Mouse (Mus musculus) liver, embryonic 14.5 days (tissue): ENCODE results near the gene Hmga1b. TPM values are rescaled to one million over a fixed set of nuclear protein-coding genes. Genes with fewer than 3 reads are reported as not detected.

Source experiments
- ATAC-seq: fragments of 200-750 bp; cut with Nextera tagmentation; 2 replicates; pipeline ENCODE4 v1.8.0; 2017; ENCODE audit warnings: moderate number of reproducible peaks, mild to moderate bottlenecking, moderate library complexity; ENCODE audit not compliant: insufficient read depth
- DNase-seq, 3 experiments: peaks; one replicate each; pipeline ENCODE4 v3.0.0-alpha.2; 2012 to 2013; ENCODE audit warnings: low read depth in 3 of 3, low spot score in 3 of 3
- H3K27ac ChIP-seq: fragments of 300-500 bp; sonication (generic); 2 replicates; pipeline ENCODE4 v1.5.1; 2014; ENCODE audit warnings: moderate library complexity, mild to moderate bottlenecking, control low read depth, inconsistent platforms
- H3K27me3 ChIP-seq: fragments of 300-500 bp; sonication (generic); 2 replicates; pipeline ENCODE4 v1.6.1; 2014; ENCODE audit warnings: mild to moderate bottlenecking, low read length, moderate library complexity; ENCODE audit not compliant: control insufficient read depth, insufficient read depth
- H3K36me3 ChIP-seq: fragments of 300-500 bp; sonication (generic); replicated peaks from 2 replicates; pipeline ENCODE4 v1.6.1; 2014; ENCODE audit warnings: low read depth; ENCODE audit not compliant: control insufficient read depth, insufficient read depth
- H3K4me1 ChIP-seq, 2 experiments: fragments of 200-500 bp in 1 of 2; fragments of 300-500 bp in 1 of 2; sonication (generic) in 1 of 2; replicated peaks; 2 replicates each; pipeline ENCODE4 v1.6.1; 2012 to 2014; ENCODE audit warnings: antibody characterized with exemption in 1 of 2, inconsistent platforms in 1 of 2, low read length in 1 of 2; ENCODE audit not compliant: control insufficient read depth in 2 of 2, insufficient read depth in 2 of 2
- H3K4me2 ChIP-seq: fragments of 300-500 bp; sonication (generic); 2 replicates; pipeline ENCODE4 v1.6.1; 2014; ENCODE audit warnings: low read depth, mild to moderate bottlenecking, control low read depth, moderate library complexity
- H3K4me3 ChIP-seq, 2 experiments: fragments of 200-500 bp in 1 of 2; fragments of 300-500 bp in 1 of 2; sonication (generic) in 1 of 2; 2 replicates each; pipeline ENCODE4 v1.5.1; 2012 to 2014; ENCODE audit warnings: low read depth in 2 of 2, low read length in 2 of 2, mild to moderate bottlenecking in 2 of 2, control low read depth in 1 of 2, inconsistent platforms in 1 of 2, moderate library complexity in 1 of 2; ENCODE audit not compliant: insufficient read depth in 1 of 2
- H3K9ac ChIP-seq: fragments of 300-500 bp; sonication (generic); replicated peaks from 2 replicates; pipeline ENCODE4 v1.6.1; 2014; ENCODE audit warnings: mild to moderate bottlenecking, control low read depth, moderate library complexity
- H3K9me3 ChIP-seq: fragments of 300-500 bp; sonication (generic); 2 replicates; pipeline ENCODE4 v1.6.1; 2016; ENCODE audit warnings: low read length, mixed read lengths; ENCODE audit not compliant: control insufficient read depth
- CTCF ChIP-seq: IDR thresholded peaks from 2 replicates; pipeline ENCODE4 v1.5.1; 2016; ENCODE audit warnings: antibody characterized with exemption, low read depth, control low read depth
- EP300 ChIP-seq: IDR thresholded peaks from 2 replicates; pipeline ENCODE4 v1.6.1; 2016; ENCODE audit warnings: antibody characterized with exemption, low read depth
- WGBS: fragments of 180-500 bp; shearing (Covaris S2); extraction: QIAGEN DNeasy Blood & Tissue Kit; methylation state at CpG from one replicate; pipeline ENCODE4 v1.1.7; 2014; ENCODE audit not compliant: insufficient replicate concordance; 5-methylcytosine and 5-hydroxymethylcytosine counted together
- polyA plus RNA-seq, 2 experiments: library from polyadenylated mRNA; depleted of rRNA in 1 of 2; stranded (reverse) in 1 of 2; unstranded in 1 of 2; fragments of >200 nt; fragmentation: Nextera tagmentation in 1 of 2; extraction: Ambion mirVana in 1 of 2; gene quantifications; 2 replicates each; pipeline versions ENCODE4 v1.2.1 to v1.2.3; 2012 to 2014

Gene Hmga1b
- polyA plus RNA-seq, 2 experiments, result 2.0 to 4.3 TPM

DNA sequence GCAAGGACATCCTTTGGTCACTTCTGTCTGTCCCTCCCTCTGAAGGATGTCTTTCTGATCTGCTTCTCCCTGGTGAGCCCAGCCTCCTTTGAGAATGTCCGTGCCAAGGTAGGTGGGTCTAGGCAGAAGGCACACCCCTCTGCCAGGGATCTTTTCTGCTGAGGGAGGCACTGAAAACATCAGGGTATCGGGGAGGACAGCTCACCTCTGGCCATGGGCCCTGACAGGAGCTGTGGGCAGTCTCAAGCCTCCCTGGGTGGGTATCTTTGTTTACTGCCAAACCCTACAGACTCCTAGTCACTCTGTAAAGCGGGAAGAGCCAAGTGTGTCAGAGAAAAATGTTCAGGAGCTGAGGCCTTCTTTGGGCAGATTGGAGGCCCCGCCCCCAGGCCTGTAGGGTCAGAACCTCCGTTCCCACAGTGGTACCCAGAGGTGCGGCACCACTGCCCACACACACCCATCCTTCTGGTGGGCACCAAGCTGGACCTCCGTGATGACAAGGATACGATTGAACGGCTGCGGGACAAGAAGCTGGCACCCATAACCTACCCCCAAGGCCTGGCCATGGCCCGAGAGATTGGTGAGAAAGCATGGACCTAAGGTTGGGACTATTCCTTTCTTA lies 39.7 kb upstream of the Hmga1b start:
- Histone ChIP-seq H3K9ac (no peak overlapping the region), H3K4me1 (peaks cover 0 to 4% of the 10 kb centered on the region in 2 experiments; a peak in 1 of 4 replicates), H3K27me3 (peaks cover 24% of the 10 kb centered on the region), H3K27ac (no peak overlapping the region), H3K4me3 (no peak overlapping the region), H3K4me2 (no peak overlapping the region), H3K9me3 (no peaks in the 10 kb centered on the region), H3K36me3 (no peaks in the 10 kb centered on the region; the same call in 1 of the 2 replicates)
- ATAC-seq (no peak), DNase-seq (no peak)
- TF ChIP-seq EP300, result no peak
- TF ChIP-seq CTCF, result no peak
- 73% methylated on average over 11 of the region's 11 CpGs for WGBS

DNA sequence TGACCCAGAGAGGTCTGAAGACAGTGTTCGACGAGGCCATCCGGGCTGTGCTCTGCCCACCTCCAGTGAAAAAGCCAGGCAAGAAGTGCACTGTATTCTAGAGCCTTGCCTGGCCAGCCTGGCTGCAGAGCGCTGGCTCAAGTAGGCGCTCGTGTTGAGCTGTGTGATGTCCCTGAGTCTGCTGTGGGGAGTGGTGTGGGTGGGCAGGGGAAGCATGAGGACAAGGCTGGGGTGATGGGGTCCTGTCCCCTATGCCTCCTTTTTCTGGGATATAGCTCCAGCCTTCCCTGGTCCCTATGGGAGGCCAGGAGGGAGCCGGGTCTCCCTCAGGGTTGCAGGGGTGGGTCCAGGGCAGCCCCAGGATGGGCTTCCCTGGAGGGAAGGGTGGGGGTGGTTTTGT lies 39.1 kb upstream of the Hmga1b start:
- Histone ChIP-seq H3K27ac (no peak overlapping the region), H3K4me1 (peaks cover 0 to 4% of the 10 kb centered on the region in 2 experiments; a peak in 1 of 4 replicates), H3K9ac (no peak overlapping the region), H3K4me3 (no peak overlapping the region), H3K9me3 (no peaks in the 10 kb centered on the region), H3K36me3 (no peaks in the 10 kb centered on the region; the same call in 1 of the 2 replicates), H3K4me2 (no peak overlapping the region), H3K27me3 (peaks cover 24% of the 10 kb centered on the region)
- DNase-seq (no peak), ATAC-seq (no peak)
- TF ChIP-seq CTCF (no peak), EP300 (no peak)
- WGBS, result 75% methylated on average over 7 of the region's 7 CpGs

DNA sequence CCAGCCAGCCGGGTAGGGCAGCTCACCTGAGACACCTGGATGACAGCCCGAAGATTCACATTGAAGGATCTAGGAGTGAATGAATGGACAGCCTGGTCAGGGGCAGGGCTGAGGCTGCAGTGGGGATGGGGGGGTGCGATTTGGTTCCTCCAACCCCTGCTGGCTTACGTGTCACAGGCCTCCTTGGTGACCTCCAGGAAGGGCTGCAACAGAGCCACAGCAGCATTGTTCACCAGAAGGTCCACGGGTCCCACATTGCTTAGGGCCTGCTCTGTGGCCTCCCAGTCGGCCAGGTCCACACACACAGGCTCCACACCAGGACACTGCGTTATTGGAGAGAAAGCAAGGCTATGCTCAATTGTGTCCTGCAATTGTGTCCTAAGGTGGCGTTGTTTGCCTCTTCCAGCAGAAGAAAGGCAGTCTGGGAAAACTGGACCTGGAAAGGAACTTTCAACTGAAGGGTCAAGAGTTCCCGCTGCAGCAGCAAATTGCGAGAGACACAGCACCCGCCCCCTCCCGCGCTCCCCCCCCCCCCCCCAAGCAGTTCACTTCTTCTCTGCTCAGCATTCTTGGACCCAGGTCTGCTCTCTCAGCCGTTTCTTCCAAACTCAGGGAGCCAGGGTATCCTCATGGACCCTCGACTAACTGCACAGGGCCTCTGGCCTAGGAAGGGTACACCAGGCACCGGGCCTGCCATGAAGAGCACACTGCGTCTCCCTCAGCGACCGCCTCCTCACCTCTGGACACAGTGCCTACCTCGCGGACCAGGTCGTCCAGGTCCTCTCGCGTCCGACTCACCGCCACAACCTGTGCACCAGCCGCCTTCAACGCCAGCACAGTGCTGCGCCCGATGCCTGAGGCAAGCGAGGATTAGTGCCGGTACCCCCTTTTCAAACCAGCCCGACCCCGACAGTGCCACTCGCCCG lies 36.1 kb upstream of the Hmga1b start:
- Histone ChIP-seq H3K9me3 (no peaks in the 10 kb centered on the region), H3K27me3 (peaks cover 13% of the 10 kb centered on the region), H3K9ac (peak overlapping the region; percentile 49), H3K4me2 (peak overlapping the region; percentile 79), H3K4me3 (peak overlapping the region; percentile 46 to 62), H3K4me1 (peaks cover 0 to 6% of the 10 kb centered on the region in 2 experiments; a peak in 3 of 4 replicates), H3K27ac (no peak overlapping the region), H3K36me3 (no peaks in the 10 kb centered on the region)
- 23% methylated on average over 36 of the region's 36 CpGs for WGBS
- ATAC-seq (peak; percentile 56), DNase-seq (no peak)
- TF ChIP-seq EP300 (no peak), CTCF (no peak)

DNA sequence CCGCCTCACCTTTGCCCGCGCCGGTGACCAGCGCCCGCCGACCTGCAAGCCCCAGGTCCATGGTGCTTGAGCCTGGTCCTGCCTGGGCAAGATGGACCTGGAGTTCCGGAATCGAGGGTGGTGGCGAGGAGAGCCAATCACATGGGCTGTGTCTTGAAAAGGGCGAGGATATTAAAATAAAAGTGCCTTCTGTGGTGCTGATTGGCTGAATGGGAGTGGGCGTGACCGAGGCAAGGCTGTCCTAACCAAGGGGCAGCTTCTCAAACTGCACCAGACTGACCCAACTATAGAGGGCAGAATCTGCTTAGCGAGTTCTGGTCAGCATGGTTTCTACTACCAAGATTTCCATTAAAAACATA lies 35.4 kb upstream of the Hmga1b start, which contains the start of gene Dcxr:
TSS of gene Dcxr (minus strand) at position 113 of the 359 bp plus-strand sequence.
- Histone ChIP-seq H3K27ac (no peak within 1 kb of the TSS), H3K4me3 (peak within 1 kb of the TSS; percentile 46 to 62)
- peak; percentile 83 for ATAC-seq

DNA sequence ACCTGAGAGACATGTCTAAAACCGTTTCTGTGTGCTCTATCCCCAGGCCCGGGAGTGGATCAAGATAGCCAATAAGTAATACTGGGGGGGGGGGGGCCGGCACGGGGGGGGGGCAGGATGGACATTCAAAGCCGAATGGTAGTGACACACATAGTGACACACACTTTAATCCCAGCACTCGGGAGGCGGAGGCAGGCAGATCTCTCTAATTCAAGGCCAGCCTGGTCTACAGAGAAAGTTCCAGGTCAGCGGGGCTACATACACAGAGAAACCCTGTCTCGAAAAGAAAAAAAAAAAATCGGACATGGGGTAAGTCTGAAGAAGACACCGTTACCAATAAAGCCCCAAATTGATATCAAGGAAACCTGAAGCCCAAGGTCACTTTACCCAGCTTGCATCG lies 35.0 kb upstream of the Hmga1b start:
- ATAC-seq (no peak), DNase-seq (no peak)
- peaks cover 0 to 6% of the 10 kb centered on the region in 2 experiments; a peak in 2 of 4 replicates for H3K4me1 ChIP-seq
- peak overlapping the region; percentile 79 for H3K4me2 ChIP-seq
- H3K9me3 ChIP-seq, result no peaks in the 10 kb centered on the region
- peaks cover 3% of the 10 kb centered on the region; the same call in 1 of the 2 replicates for H3K27me3 ChIP-seq
- H3K4me3 ChIP-seq, result no peak overlapping the region
- 45% methylated on average over 12 of the region's 12 CpGs for WGBS
- H3K27ac ChIP-seq, result no peak overlapping the region
- H3K36me3 ChIP-seq, result no peaks in the 10 kb centered on the region
- no peak overlapping the region; the same call in 1 of the 2 replicates for H3K9ac ChIP-seq
- TF ChIP-seq EP300 (no peak), CTCF (no peak)

More for the DNA sequence above, 35.4 kb upstream of the Hmga1b start, which contains the start of gene Dcxr:
- DNase-seq, result peak; percentile 75 to 80 (median 78)
- no peaks in the 10 kb centered on the region for H3K9me3 ChIP-seq
- peak within 1 kb of the TSS; percentile 49 for H3K9ac ChIP-seq
- TF ChIP-seq CTCF (peak; percentile 50), EP300 (no peak)
- H3K4me2 ChIP-seq, result peak within 1 kb of the TSS; percentile 79
- no peaks in the 10 kb centered on the region for H3K36me3 ChIP-seq
- WGBS, result under 1% methylated on average over 14 of the region's 14 CpGs
- H3K27me3 ChIP-seq, result peaks cover 7% of the 10 kb centered on the region
- H3K4me1 ChIP-seq, result peaks cover 0 to 6% of the 10 kb centered on the region in 2 experiments; a peak in 2 of 4 replicates
